Mouse (Mus musculus) E14TG2a.4 (cell line): ENCODE measurements around the gene Acin1.

ENCODE experiments used
- CTCF ChIP-seq: conservative IDR thresholded peaks from 2 replicates; pipeline ENCODE4 v1.5.1; 2014; ENCODE audit warnings: low read length
- NANOG ChIP-seq: IDR thresholded peaks from 2 replicates; pipeline ENCODE4 v1.6.1; 2014; ENCODE audit warnings: borderline replicate concordance, low read length, mixed read lengths

DNA sequence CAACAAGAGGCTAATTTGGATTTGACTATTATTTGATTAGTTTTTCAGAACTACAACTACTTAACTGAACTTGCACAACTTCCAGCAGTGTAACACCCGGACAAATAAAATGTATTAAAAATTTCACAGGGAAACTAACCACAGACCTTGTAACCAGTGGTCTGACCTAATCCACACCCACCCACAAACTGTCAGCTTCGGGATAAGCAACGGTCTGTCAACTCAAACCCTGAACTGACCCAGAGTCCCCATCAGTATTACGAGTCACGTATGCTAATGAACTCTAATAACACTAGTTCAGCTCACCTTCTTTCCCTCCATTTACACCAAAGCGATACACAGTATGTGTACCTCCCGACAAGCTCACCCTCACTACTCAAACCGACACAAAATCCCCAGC lies 1.3 kb downstream of the Acin1 start:
- no peak for TF ChIP-seq CTCF
- TF ChIP-seq NANOG: no peak
